Mouse (Mus musculus): ENCODE measurements around the gene Mad2l2. TPM values are rescaled to one million over a fixed set of nuclear protein-coding genes. Genes with fewer than 3 reads are reported as not detected.
"Not testable (repeated sequence)": the region's sequence is repeated elsewhere in the genome, so short reads cannot be mapped to it uniquely, and the experiment has no call there.

Mad2l2 gene
- total RNA-seq, 2 experiments from 2014 or later = 13.5 to 15.7 TPM

DNA sequence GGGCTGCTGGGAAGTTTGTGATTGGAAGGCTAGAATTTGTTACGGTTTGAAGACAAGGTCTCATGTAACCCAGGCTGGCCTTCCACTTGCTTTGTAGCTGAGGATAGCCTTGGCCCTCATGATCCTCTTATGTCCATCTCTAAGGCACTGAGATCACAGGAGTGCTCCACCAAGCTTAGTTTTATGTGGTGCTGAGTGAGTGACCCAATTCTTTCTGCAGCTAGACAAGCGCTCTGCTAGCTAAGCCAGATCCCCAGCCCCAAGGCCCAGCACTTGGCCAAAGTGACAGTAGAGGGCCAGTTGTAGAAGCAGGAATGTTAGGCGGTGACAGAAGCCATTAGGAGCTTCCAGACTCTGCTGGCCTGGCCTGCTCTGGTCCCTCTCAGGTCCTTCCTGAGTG is 26.0 kb upstream of the Mad2l2 start:
- no peak for DNase-seq (ENCODE audit: low spot score)

DNA sequence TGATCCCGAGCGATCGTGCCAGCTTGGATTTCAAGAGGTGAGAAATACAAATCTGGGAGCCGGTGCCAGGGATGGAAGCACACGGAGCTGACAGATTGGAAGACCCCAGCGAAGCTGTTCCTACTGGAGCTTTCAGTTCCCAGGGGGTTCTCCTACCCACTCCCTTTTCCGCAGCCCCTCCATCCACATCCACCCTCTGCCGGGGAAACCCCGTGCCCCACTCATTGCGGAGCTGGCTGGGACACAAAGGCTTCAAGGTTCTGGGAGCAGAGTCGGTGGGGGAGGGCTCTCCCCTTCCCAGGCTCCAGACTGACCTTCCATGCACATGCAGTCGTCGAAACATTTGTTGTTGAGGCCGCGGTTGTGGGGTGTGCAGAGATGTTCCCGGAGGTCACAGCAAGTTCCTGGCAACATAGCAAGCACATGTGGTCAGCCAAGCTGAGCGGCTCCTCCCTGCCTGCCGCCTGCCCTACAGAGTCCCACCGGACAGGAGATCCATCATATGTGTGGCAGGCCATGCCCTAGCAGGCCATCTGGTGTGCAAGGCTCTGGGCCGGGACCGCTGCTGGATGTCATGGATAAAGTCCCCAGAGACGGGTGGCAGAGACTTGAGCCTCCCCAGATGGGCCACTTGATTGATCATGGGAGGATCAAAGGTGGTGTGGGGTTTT is 22.4 kb upstream of the Mad2l2 start:
- DNase-seq (ENCODE audit: low spot score) = peak; percentile 54

DNA sequence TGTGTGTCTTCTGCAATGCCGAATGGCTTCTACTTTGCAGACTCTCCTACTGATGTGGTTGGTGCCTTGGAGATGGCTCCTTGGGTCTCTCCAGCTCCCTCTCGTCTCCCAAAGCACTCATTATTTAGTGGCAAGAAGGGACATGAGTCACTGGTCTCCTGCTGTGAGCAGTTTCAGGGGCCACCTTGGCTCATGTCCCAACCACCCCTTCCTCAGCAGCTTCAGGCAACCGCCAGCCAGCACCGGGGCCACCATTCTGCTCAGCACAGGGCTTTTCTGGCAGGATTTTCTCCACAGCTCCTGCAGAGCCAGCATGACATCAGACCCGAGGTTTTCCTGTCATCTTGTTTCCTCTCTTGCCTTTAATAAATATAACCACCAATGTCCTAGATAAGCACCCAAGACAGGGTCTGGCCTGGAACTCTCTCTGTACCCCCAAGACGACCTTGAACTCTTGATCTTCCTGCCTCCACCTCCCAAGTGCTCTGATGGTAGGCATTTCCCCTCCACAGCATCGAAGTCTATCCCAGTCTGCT is 21.6 kb upstream of the Mad2l2 start:
- no peak for DNase-seq (ENCODE audit: low spot score)

DNA sequence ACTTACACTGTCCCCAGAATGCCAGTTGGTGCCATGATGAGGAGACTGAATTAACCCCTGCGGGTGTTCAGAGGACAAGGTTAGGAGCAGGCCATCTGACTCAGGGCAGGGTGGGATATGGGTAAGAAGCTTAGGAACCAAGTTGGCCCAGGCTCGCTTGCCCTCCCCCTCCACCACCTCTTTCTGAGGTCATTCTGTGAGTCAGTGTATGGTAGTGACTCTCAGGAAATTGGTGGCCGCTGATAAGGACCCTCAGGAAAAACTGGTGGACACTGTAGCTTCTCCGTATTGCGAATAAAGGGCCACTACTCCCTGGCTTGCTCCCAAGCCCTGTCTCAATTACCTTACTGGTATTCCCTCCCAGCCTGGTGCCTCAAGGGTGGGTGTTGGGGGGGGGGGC is 21.0 kb upstream of the Mad2l2 start:
- no peak for DNase-seq (ENCODE audit: low spot score)

DNA sequence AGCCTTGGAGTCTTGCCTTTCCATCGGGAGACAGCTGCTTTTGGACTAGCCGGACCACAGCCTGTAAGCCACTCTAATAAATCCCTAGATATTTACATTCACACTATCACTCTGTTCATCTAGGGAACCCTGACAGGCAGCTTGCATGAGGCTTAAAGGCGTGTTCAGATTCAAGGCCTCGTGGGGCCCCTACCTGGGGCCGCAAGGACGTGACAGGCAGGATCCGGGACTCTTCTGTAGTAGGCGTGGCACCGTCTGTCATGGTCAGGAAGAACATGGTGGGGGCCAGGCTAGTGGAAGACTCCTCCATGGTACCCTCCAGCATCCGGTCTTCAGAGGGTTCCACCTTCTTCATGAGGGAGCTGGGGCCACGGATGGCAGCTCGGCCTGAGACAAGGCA is 17.7 kb upstream of the Mad2l2 start:
- no peak for DNase-seq (ENCODE audit: low spot score)

DNA sequence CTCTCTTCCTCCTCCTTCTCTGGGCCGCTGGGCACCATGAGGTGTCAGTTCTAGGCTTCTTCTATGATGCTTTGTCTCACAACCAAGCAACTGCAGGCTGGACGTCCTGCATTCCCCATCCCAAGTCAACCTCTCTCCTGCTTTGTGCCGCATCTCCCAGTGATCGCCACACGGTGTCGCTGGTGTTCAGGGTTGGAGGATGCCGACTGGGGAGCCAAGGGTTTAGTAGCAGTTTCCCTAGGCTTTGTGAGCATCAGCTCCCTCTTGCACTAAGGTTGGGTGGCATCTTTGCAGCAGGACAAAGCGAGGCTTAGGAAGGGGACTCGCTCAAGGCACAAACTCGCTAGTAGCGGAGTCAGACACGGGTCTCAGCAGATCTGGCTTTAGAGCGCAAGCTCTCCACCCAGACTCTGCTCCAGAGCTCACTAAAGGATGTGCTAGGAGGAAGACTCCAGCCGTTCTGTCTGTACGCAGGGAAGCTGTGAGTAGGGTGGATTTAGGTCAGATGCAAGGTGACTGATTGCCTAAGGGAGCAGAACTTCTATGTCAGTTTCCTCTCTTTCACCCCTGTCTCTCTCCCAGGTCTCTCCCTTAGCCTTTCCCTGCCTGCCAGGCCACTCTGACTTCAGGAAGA is 15.3 kb upstream of the Mad2l2 start:
- DNase-seq (ENCODE audit: low spot score) = peak; percentile 87

DNA sequence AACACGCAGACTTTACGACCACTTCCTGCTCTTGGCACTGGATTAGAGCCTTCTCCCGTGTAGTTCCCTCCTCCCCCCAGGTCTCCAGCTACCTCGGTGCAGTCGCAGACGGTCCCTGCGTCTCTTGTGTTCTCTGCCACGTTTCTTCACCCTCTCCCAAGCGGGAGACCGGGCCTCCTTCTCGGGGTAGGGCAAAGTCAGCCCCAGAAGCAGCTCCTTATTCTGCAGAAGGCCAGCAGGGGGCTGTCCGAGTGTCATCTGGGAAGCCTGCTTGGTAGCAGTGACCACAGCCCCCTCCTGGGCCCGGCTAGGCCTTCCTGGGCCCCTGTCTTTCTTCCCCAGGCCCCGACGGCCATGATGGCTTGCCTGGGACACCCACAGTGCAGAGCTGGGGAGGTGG is 14.7 kb upstream of the Mad2l2 start:
- DNase-seq (ENCODE audit: low spot score) = peak; percentile 29

DNA sequence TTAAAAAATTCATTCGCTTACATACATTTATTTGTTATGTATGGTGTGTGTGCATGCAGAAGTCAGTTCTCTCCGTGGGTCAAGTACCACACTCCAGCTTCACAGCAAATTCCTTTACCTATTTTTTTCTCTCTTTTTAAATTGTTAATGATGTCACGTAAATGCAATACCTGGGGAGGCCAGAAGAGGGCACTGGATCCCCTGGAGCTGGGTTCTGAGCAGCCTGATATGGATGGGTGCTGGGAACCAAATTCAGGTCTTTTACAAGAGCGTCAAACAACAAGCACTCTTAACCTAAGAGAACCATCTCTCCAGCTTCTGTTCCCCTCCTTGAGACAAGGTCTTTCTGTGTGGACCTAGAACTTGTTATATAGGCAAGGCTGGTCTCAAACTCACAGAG is 13.5 kb upstream of the Mad2l2 start:
- DNase-seq (ENCODE audit: low spot score) = no peak

DNA sequence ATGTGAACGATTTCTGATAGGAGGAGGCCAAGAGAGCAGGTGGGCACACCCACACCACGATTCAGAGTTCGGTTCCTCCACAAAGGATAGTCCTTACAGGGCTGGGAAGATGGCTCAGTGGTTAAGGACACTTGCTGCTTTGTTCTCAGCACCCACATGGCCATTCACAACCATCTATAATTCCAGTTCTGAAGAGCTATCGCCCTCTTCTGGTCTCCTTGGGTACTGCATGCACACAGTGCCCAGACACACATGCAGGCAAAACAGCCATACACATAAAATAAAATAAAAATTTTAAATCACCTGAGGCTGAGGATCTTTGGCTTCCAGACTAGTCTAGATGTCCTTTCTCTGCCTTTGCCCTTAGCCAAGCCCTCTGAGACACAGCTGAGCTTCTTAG is 12.8 kb upstream of the Mad2l2 start:
- DNase-seq (ENCODE audit: low spot score) = no peak

DNA sequence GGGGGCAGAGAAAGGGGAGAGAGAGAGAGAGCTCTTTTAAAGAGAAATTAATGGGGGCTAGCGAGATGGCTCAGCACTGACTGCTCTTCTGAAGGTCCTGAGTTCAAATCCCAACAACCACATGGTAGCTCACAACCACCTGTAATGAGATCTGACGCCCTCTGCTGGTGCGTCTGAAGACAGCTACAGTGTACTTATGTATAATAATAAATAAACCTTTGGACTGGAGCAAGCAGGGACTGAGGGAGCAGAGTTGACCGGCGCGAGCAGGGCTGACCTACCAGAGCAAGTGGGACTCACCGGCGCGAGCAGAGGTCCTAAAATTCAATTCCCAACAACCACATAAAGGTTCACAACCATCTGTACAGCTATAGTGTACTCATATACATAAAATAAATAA is 10.6 kb upstream of the Mad2l2 start:
- not testable (repeated sequence) for DNase-seq (ENCODE audit: low spot score)

DNA sequence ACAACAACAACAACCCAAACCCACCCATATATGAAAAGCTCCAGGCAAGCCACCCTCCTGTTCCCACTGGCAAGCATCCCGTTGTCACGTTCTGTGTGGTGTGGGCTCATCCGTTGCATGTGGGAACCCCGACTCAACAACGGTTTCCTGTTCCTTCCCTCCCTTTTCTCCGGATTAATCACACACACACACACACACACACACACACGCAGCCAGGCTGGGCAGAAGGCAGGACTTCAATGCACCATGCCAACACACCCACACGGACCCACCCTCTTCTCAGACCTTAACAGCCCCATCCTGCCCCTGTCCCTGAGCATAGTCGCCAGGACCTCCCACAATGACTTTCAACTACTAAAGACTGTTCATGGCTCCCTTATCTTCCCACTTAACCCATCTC is 9.6 kb upstream of the Mad2l2 start:
- DNase-seq (ENCODE audit: low spot score) = no peak

DNA sequence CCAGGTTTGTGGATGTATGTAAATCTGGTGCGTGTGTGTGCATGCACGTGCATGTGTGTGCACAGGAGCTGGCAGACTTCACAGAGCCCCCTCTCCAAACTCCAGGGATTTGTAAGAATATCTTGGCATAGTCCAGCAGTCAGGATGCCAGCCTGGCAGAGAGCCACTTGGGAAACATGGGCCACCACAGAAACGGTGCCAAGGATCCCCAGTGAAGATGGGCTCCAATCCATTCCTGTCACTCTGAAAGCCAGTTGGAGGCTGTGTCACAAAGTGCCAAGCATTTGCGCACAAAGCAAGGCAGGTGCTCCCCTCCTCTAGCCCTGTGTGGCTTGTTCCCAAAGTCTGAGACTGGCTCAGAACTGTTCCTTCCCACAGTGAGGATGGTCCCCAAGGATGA is 8.8 kb upstream of the Mad2l2 start:
- DNase-seq (ENCODE audit: low spot score) = no peak

DNA sequence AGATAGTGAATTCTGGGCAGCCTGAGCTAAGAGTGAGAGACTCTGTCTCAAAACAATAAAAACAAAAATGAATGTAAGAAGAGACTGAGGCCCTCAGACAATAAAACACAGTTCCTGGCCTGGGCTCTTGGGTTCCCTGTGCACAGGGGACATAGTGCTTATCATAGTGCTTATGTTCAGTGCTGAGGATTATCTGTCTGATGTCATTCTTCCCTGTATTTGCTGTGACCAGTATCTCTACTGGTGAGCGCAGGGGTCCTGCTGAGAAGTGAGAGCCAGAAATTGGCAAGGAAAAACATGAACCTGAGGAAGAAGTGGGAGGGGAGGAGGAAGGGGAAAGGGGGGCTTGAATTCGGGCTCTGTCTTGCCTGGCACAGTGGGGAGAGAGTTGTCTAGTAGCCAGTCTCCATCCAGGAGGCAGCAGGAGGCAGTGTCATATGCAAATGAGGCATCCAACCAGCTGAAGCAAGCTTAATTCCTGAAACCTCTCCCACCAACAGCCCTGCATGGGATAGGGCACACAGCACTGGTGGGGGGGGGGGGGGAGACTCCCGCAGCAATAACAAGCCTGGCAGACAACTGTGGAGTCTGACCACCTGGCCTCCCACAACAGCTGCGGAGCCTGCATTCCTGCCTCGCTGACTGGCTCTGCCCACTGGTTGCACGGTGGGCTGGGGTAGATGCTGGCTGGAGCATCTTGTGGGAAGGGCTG is 8.0 kb upstream of the Mad2l2 start:
- DNase-seq (ENCODE audit: low spot score) = no peak

DNA sequence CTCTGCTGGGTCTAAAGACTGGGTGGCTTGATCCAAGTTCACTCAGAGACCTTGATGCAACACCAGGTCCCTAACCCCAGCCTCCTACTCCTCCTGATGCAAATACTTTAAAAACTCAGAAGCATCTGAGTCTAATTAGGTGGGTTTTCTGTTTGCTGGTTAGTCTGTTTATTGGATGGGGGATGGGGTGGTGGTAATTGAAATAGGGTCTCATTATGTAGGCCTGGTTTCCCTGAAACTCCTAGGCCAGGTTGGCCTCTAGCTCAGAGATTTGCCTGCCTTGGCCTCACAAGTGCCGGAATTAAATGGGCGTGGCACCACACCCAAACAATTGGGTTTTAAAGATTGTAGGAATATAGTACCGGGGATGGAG is 7.5 kb upstream of the Mad2l2 start:
- no peak for DNase-seq (ENCODE audit: low spot score)

DNA sequence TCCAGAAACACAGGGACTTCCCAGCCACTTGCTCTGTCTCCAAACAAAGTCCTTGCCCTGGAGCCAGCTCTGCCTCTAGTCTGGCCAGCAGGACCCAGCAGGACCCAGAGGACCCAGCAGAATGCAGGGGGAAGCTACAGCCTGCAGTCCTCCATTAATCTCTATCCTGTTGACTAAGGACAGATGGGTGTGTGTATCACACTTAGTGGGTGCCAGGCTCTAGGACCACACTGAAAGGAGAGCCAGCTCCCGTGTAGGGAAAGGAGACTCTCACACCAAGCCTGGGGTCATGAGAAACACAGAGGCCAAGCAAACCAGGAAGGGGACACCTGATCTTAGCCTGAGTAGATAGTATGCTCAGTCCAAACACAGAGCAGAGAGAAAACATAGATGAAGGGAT is 1.9 kb upstream of the Mad2l2 start:
- DNase-seq (ENCODE audit: low spot score) = no peak

DNA sequence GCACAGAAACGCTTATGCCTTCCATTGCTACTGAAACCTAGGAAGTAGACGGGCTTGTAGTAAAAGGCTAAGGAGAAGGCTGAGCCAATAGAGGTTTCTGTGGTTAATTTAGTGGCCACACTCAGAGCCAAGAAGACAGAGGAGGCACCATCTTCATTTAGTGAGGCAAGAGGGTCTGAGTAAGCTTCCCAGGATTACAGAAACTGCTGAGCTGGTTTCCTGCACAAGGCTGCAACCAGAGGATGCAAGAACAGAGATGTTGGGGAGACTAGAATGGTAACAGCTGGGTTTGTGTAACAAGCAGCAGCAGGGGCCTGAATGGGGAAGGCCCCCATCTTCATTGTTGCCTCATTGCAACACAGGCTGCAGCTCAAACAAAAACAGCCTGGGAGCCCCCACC is 1.5 kb upstream of the Mad2l2 start:
- no peak for DNase-seq (ENCODE audit: low spot score)

DNA sequence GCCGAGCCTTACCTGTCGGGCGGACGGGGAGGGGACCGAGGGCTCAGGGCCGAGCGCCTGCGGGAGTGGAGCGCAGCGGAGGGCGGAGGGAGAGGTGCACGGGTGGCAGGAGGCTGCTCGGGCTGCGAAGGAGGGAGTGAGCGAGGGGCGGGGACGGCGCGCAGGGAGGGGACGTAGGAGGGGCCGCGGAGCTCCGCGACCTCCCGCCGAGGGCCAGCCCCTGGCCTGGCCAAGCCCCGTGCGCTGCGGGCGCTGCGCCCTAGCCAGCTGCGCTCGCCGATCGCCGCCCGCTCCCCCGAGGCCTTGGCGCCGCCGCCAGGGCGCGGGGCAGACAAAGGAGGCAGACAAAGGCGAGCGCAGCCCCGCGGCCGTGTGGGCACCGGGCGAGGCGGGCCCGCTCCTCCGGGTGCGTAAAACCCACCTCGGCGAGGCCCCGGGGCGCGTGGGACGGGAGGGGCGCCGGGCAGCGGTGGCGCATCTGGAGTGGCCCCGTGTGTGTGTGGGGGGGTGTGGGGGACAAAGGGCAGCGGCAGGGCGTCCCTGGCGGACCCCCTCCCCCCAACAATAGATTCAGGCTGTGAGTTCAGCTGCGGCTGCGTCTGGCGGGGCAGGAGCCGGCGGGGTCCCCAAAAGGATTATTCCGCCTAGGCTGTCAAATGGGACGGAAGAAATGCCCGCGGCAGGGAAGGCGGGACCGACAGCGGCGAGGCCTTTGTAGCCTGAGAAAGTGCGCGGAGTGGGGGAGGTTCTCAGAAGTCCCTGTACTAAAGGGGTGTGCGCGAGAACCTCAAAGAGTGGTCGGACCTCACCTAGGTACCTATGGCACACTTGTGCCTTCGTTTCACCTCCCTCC is 603 bp downstream of the Mad2l2 start, which contains the start of gene Draxin:
Gene Draxin (minus strand): TSS at position 138 of the 853 bp plus-strand sequence.
- no peak for DNase-seq (ENCODE audit: low spot score)

DNA sequence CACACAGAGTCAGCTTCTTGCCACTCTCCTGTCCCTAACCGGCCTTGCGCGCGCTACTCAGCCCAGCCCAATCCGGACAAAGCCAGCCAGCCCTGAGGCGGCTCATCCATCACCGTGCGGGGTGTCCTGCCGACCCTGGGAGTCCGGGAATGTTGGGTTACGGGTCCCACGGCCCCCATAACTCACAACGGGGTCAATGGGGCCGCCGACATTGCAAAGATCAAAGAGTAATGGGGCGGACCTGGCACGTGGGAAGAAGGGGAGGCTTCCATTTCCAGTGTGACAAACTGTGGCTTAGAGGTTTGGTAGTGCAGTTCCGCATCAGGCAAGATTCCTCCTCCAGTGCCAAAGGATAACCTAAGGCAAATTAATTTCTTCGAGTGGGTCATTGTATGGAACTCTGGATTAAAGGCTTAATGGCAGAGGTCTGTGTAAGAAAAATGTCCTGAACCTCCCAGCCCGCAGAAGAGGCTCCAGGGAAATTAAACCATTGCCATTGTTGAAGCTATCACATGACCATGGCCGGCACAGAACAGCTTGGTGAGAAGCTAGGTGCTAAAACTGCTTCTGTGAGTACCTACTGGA is 1.4 kb downstream of the Mad2l2 start:
- no peak for DNase-seq (ENCODE audit: low spot score)

DNA sequence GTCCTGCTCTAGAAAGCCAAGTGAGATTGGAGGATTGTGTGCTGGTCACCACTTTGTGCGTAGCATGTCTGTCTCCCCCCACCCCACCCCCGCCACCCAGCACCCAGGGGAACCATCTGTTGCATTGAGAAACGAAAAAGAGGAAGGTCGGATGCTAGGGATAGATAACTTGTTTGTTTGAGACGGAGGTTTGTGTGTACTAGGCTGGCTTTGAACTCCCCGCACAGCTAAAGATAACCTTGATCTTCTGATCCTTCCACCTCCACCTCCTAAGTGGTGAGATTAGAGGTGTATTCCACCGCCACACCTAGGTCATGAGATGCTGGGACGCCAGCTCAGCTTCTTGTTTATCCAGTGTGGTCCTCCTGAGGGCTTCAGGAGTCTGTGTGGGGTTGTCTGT is 4.8 kb downstream of the Mad2l2 start:
- no peak for DNase-seq (ENCODE audit: low spot score)

DNA sequence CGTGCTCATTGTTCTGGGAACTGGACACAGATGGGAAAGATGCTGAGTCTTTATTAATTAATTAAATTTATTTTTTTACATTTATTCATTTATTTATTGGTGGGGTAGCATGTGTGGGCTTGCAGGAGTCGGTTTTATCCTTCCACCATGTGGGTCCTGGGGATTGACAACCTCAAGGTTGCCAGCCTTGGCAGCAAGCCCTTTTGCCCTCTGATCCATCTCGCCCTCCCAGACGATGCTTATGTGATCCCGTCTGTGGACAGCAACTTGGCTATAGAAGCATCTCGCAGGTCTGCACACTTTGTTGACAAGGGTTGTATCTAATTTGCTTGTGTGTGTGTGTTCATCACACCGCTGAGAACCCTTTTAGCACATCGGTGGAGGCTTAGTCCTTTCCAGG is 7.3 kb downstream of the Mad2l2 start:
- DNase-seq (ENCODE audit: low spot score) = no peak

DNA sequence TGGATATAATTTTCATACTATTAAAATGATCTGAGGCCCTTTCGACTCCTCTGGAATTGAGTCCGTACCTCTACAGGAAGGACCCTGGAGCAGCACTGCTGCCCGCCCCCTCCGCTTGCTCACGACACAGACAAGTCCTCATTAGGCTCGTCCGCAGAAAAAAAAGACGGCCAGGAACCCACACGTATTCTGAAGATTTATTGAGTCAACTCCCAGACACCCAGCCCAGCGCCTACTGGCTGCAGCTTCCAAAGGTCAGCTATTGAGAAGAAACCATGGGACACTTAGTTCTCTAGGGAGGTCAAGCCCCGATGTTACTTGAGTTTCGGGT is 9.5 kb downstream of the Mad2l2 start:
- DNase-seq (ENCODE audit: low spot score) = no peak

Data from gastrocnemius, adult 18-20 months (tissue).